Mouse (Mus musculus) megakaryocyte, embryonic 14.5 days (primary cell): ENCODE results near the gene Gm45261.

Source experiments
- FLI1 ChIP-seq: IDR thresholded peaks from 2 replicates; pipeline ENCODE4 v1.6.1; 2012; ENCODE audit warnings: low read length, inconsistent platforms, mixed read lengths
- GATA1 ChIP-seq: IDR thresholded peaks from 3 replicates; pipeline ENCODE4 v1.6.1; 2012; ENCODE audit warnings: mixed read lengths, low read length, inconsistent platforms, borderline replicate concordance

- no peak for TF ChIP-seq GATA1
- TF ChIP-seq FLI1 = no peak
Measured at GRCm38 (mm10) chr1:80453971-80454370, 7.3 kb downstream of the Gm45261 start.
